Mouse (Mus musculus): ENCODE results near the gene Pitx3. TPM values are rescaled to one million over a fixed set of nuclear protein-coding genes. Genes with fewer than 3 reads are reported as not detected.
"Not testable (repeated sequence)": the region's sequence is repeated elsewhere in the genome, so short reads cannot be mapped to it uniquely, and the experiment has no call there.

Pitx3 gene
- polyA plus RNA-seq, 1 experiment: 0.19 TPM

- no peak for DNase-seq (ENCODE audit: low read depth)
These were observed 16.2 kb downstream of the Pitx3 start, which contains the start of gene Elovl3 for GRCm38 (mm10) chr19:46131694-46132525. Elovl3 (plus strand) TSS chr19:46131897.

DNA sequence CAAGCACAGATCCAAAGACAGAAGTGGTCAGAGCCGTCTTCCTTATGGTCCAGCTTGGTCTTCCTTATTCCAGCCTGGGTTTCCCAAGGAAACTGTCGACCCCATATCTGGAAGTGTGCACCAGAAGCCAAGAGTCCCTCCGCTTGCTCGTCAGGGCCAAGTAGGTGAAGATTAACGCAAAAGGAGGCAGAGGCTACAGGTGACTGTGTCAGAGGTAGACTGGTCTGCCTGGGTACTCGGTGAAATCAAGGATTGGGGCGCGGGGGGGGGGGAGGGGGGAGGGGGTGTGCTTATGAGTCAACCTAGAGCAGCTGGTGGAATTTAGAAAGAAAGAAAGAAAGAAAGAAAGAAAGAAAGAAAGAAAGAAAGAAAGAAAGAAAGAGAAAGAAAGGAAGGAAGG, 16.8 kb downstream of the Pitx3 start:
- no peak for DNase-seq (ENCODE audit: low read depth)

DNA sequence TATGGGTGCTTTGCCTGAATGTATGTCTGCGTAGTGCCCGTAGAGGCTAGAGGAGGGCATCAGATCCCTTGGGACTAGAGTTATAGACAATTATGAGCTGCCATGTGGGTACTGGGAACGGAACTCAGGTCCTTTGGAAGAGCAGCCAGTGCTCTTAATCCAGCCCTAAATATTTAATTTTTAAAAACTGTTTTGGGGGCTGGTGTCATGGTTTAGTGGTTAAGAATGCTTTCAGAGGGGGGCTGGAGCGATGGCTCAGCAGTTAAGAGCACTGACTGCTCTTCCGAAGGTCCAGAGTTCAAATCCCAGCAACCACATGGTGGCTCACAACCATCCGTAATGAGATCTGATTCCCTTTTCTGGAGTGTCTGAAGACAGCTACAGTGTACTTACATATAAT, 18.4 kb downstream of the Pitx3 start:
- not testable (repeated sequence) for DNase-seq (ENCODE audit: low read depth)

DNA sequence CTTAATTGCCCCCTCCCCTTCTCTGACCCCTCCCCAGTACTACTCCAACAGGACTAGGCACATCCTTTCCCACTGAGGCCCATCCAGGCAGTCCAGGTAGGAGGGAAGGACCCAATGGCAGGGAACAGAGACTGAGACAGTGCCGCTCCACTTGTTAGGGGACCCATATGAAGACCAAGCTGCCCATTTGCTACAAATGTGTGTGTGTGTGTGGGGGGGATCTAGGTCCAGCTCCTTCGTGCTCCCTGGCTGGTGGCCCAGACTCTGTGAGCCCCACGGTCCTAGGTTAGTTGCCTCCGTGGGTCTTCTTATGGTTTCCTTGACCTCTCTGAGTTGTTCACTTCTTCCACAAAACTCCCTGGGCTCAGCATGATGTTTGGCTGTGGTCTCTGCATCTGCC, 21.8 kb downstream of the Pitx3 start:
- no peak for DNase-seq (ENCODE audit: low read depth)

DNA sequence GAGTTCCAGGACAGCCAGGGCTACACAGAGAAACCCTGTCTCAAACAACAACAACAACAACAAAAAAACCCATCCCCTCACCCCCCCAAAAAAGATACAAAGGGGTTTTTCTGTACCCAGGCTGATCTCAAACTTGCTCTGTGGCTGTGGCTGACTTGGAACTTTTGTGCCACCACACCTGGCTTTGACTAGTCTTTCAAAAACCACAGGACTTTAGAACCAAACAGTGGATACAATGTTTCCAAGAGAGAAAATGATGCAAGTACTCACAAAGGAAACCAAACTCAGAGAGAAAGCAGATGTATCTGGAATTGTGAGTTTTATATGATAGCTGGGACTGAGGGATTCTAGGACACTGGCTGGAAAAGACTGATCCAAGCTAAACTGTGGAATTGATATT, 23.5 kb downstream of the Pitx3 start:
- no peak for DNase-seq (ENCODE audit: low read depth)

DNA sequence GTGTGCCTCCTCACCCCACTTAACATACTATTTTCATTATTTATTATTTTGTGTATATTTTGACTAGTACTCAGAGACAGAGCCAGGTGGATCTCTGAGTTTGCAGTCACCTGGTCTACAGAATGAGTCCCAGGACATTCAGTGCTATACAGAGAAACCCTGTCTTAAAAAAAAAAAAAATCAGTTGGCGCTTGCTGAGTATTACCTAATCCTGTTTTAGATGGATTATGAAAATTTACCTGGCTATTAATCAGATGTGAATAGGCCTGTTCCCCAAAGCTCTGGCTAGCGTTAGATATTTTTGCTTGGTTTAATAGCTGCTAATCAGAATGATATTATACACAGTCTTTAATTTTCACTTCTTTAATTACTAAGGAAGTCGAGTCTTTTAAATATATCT, 24.2 kb downstream of the Pitx3 start:
- peak; percentile 26 for DNase-seq (ENCODE audit: low read depth)

- no peak for DNase-seq (ENCODE audit: low read depth)
These were observed 27.3 kb downstream of the Pitx3 start for GRCm38 (mm10) chr19:46120872-46121271.

DNA sequence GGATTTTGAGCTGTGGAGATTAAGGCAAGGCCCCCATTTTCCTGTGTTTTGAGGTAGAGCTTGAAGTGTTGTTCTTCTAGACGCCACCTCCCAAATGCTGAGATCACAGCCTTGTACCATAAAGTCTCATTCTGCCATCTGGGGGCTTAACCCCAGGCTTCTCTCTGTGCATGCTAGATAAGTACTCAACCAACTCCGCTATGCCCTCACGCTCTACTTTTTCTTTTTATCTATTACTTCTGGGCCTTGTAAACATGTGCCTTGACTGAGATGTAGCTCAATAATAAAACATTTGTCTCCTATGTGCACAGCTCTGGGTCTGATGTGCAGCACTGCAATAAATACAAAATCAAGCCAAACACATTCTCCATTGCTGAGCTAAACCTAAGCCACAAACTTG, 28.7 kb downstream of the Pitx3 start:
- no peak for DNase-seq (ENCODE audit: low read depth)

GRCm38 (mm10) chr19:46114617-46115016, 33.5 kb downstream of the Pitx3 start:
- no peak for DNase-seq (ENCODE audit: low read depth)

DNA sequence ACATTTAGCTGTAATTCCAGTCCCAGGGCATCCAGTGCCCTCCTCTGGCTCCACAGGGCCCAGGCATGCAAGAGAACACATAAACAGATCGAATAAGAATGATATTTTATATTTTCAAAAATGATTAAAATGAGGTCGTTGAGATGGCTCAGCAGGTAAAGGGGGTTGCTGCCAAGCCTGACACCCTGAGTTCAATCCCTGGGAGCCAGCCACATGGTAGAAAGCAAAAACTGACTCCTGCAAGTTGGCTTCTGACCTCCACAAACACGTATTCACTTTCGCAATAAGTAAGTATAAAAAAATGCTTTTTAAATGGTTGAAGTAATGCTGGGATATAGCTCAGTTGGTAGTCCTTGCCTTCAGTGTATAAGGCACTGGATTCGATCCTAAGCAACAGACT, 37.3 kb downstream of the Pitx3 start:
- DNase-seq (ENCODE audit: low read depth): no peak

- peak; percentile 56 for DNase-seq (ENCODE audit: low read depth)
These were observed 37.9 kb downstream of the Pitx3 start for GRCm38 (mm10) chr19:46110214-46110613.

GRCm38 (mm10) chr19:46104187-46104557, 44.0 kb downstream of the Pitx3 start:
- no peak for DNase-seq (ENCODE audit: low read depth)

DNA sequence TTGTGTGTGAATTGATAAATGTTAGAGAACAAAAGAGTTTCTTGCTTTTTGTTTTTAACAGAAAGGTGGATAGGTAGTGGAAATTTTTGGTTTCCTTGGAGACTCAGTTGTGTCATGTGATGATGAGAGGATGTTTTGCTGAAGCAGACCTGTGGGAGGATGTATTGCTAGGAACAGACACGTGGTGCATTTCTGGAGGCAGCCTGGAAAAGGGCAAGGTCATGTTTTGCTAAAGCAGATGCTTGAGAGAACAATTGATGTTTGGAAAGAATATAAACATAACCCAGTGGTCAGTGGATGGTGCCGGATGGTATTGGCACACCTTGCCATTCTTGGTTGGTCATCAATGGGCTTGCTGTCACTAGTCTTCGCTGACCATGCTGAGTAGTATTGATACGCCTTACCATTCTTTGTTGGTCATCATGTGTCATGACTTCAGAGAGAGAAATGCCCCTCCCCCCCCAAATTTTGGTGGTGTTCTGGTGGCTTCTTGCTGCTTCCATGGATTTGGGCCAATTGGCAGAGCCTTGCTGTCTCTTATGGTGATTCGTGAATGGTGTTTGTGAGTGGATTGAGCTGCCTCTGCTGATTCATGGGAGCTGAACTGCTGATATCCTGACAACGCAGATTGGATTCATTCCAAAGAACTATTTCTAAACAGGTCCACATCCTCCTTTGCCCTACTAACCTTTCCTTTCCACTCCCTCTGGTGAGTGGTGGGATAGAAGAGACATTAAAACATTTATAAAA, 44.5 kb downstream of the Pitx3 start:
- no peak for DNase-seq (ENCODE audit: low read depth)

DNA sequence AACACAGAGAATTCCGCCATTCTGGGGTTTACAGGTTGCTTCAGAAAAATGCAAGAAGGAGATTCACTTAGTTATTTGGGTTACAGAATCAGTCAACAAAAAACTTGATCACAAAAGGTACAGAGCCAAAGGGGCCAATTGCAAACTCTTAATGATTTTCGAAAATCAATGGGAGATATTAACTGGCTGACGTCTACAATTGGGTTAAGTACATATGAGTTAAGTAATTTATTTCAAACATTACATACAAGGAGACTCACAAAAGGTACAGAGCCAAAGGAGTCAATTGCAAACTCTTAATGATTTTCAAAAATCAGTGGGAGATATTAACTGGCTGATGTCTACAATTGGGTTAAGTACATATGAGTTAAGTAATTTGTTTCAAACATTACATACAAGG, 48.6 kb downstream of the Pitx3 start:
- DNase-seq (ENCODE audit: low read depth): no peak

DNA sequence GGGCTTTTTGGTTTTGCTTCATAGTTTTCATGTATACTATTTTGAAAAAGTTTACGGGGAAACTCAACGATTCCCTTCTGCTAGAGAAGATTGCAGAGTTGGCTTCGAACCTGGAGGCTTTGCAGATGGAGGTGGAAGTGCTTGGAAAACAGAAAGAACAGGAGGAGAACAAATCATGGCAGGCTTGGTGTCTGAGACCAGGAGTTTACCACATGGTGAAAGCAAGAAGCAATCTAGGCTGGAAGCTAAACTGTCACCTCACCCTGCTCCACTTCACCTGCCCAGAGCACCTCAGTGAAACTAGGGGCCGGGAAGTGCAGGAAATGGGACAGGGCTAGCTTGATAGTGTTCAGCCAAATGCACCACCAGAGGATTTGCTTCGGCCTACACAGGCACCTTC, 51.7 kb downstream of the Pitx3 start:
- DNase-seq (ENCODE audit: low read depth): no peak

DNA sequence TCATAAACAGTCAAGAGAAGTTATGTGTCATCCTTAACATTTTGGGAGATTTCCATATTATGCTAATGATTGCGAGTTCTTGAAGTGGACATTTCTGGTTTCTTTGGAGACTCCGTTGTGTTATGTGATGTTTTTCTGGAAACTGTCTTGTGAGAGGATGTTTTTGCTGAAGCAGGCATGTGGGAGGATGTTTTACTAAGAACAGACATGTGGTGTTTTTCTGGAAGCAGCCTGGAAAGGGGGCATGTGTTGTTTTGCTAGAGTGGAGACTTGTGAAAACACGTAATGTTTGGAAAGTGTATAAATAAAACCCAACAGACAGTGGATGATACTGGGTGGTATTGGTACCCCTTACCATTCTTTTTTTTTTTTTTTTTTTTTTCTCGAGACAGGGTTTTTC, 52.8 kb downstream of the Pitx3 start:
- DNase-seq (ENCODE audit: low read depth): no peak

GRCm38 (mm10) chr19:46094144-46094543, 54.0 kb downstream of the Pitx3 start:
- DNase-seq (ENCODE audit: low read depth): no peak

- DNase-seq (ENCODE audit: low read depth): no peak
These were observed 56.5 kb downstream of the Pitx3 start for GRCm38 (mm10) chr19:46091641-46092040.

DNA sequence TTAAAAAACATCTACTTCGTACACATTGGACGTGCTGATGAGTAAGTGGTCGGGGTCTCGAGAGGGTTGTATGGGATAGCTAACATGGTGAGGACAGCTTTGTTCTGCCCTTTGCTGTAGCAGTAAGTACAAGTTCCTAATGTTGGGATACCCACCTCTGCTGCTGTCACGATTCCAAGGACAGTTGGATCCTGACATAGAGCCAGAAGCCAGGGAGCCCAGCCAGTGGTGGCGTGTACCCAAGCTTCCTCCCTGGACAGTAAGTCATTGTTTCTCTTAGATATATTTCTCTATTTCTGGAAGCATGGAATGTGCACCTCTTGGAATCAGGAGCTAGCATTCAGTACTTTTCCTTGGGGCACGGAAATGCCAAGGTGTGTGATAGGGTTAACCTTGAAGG, 60.3 kb downstream of the Pitx3 start:
- peak; percentile 74 for DNase-seq (ENCODE audit: low read depth)

DNA sequence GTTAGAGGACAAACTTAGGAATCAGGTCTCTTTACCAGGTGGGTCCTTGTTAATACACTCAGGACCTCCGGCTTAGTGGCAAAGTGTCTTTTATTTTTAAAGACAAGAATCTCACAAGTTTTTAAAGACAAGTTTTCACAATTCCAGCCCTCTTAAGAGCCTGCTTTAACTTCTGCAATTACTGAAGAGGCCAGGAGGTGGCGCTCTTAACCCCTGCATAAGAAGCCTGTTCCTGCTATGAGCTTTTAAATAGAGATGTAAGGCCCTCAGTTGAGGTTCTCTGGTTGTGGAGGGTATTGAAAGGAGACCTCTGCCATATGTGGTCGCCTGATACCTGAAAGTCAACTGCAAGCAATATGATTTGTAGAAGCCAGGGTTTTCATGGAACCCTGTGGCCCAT, 61.8 kb downstream of the Pitx3 start:
- no peak for DNase-seq (ENCODE audit: low read depth)
